Mouse (Mus musculus) liver, embryonic 13.5 days (tissue): ENCODE measurements around the gene Zc3h15. TPM values are rescaled to one million over a fixed set of nuclear protein-coding genes. Genes with fewer than 3 reads are reported as not detected.
A peak's percentile ranks its signal among the peaks of the same experiment; 100 is the strongest.
"Not testable (repeated sequence)": the region's sequence is repeated elsewhere in the genome, so short reads cannot be mapped to it uniquely, and the experiment has no call there.

Experiments used
- ATAC-seq: fragments of 200-750 bp; cut with Nextera tagmentation; 2 replicates; pipeline ENCODE4 v1.8.0; 2017; ENCODE audit warnings: low read depth, mild to moderate bottlenecking, moderate number of reproducible peaks, moderate library complexity
- DNase-seq: peaks from one replicate; pipeline ENCODE4 v3.0.0; 2022
- H3K27ac ChIP-seq: fragments of 300-500 bp; sonication (generic); 2 replicates; pipeline ENCODE4 v1.5.1; 2015; ENCODE audit warnings: moderate library complexity, mild to moderate bottlenecking, inconsistent platforms
- H3K27me3 ChIP-seq: fragments of 300-500 bp; sonication (generic); 2 replicates; pipeline ENCODE4 v1.6.1; 2015; ENCODE audit warnings: mild to moderate bottlenecking, inconsistent platforms
- H3K36me3 ChIP-seq: fragments of 300-500 bp; sonication (generic); 2 replicates; pipeline ENCODE4 v1.6.1; 2015; ENCODE audit warnings: mild to moderate bottlenecking, inconsistent platforms
- H3K4me1 ChIP-seq: fragments of 300-500 bp; sonication (generic); replicated peaks from 2 replicates; pipeline ENCODE4 v1.6.1; 2015; ENCODE audit warnings: inconsistent platforms
- H3K4me2 ChIP-seq: fragments of 300-500 bp; sonication (generic); 2 replicates; pipeline ENCODE4 v1.6.1; 2015; ENCODE audit warnings: inconsistent platforms, mild to moderate bottlenecking, moderate library complexity
- H3K4me3 ChIP-seq: fragments of 300-500 bp; sonication (generic); replicated peaks from 2 replicates; pipeline ENCODE4 v1.5.1; 2015; ENCODE audit warnings: mild to moderate bottlenecking, inconsistent platforms
- H3K9ac ChIP-seq: fragments of 300-500 bp; sonication (generic); 2 replicates; pipeline ENCODE4 v1.6.1; 2015; ENCODE audit warnings: mild to moderate bottlenecking, inconsistent platforms
- H3K9me3 ChIP-seq: fragments of 300-500 bp; sonication (generic); replicated peaks from 2 replicates; pipeline ENCODE4 v1.6.1; 2016; ENCODE audit warnings: inconsistent platforms
- WGBS: fragments of 180-500 bp; shearing (Covaris S2); methylation state at CpG from one replicate; pipeline ENCODE4 v1.1.7; 2015; ENCODE audit not compliant: insufficient replicate concordance; 5-methylcytosine and 5-hydroxymethylcytosine counted together
- polyA plus RNA-seq: library from polyadenylated mRNA; unstranded; fragments of >200 nt; fragmentation: Nextera tagmentation; extraction: Ambion mirVana; gene quantifications from 2 replicates; pipeline ENCODE4 v1.2.1, GENCODE M21; 2015

Gene Zc3h15
- polyA plus RNA-seq, 1 experiment from 2014 or later: 87.8 TPM

DNA sequence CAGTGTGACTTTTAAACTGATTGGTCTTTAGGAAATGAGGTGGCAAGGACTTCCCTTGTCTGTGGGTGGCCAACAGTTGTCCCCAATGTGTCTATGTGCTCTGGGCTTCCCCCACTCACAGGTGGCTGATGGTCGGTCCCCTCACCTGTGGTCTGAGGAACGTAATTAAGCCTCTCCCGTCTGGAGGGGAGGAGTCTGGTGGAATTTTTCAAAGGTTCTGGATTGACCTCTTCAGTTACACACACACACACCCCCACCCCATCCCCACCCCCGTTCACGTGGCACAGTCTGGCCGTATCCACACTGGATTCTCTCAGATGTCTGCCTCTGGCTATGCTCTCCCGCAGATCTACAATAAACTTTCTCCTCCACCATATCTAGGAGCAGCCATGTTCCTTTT lies 49.8 kb downstream of the Zc3h15 start:
- Histone ChIP-seq H3K27ac (no peak overlapping the region), H3K9ac (no peak overlapping the region), H3K4me1 (no peaks in the 10 kb centered on the region), H3K27me3 (no peaks in the 10 kb centered on the region), H3K9me3 (no peaks in the 10 kb centered on the region), H3K4me3 (no peak overlapping the region), H3K36me3 (no peaks in the 10 kb centered on the region), H3K4me2 (no peak overlapping the region)
- 73% methylated on average over 7 of the region's 7 CpGs for WGBS
- DNase-seq (no peak), ATAC-seq (no peak)

DNA sequence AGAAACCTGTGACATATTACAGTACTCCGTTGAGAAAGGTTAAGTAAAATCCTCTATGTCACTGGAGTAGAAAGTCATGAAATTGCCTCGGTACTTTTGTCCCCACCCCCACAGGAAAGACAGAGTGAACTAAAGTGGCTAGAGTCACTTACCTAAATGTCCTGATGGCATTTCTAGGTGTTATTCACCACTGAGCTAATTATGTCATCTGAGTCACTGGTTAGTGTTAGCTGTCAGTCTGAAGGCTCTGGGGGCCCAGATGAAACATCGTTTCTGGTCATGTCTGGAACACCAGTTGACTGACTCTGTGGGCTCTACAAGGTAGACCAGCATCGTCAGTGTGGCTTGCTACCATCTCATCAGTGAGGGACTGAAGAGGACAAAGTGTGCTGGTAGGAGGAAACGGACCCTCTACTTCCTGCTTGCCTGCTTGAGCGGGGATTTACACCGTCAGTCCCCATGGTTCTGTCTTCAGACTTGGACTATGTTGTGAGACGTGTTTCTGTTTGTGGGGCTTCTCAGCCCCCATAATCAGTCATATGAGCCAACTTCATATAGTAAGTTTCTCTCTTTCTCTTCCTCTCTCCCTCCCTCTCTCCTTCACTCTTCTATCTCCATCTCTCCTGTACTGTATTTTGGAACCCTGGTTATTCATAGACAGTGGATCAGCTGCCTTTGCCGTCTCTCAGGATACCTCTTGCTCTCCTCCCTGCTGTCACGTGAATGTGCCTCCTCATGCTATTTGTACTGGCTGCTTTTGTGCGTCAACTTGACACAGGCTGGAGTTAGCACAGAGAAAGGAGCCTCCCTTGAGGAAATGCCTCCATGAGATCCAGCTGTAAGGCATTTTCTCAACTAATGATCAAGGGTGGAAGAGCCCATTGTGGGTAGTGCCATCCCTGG lies 51.4 kb downstream of the Zc3h15 start:
- Histone ChIP-seq H3K9me3 (no peaks in the 10 kb centered on the region), H3K4me1 (no peaks in the 10 kb centered on the region), H3K27me3 (no peaks in the 10 kb centered on the region), H3K4me3 (no peak overlapping the region), H3K4me2 (no peak overlapping the region), H3K36me3 (no peaks in the 10 kb centered on the region), H3K27ac (no peak overlapping the region), H3K9ac (no peak overlapping the region)
- WGBS: 52% methylated on average over 11 of the region's 11 CpGs
- no peak for DNase-seq
- no peak for ATAC-seq

DNA sequence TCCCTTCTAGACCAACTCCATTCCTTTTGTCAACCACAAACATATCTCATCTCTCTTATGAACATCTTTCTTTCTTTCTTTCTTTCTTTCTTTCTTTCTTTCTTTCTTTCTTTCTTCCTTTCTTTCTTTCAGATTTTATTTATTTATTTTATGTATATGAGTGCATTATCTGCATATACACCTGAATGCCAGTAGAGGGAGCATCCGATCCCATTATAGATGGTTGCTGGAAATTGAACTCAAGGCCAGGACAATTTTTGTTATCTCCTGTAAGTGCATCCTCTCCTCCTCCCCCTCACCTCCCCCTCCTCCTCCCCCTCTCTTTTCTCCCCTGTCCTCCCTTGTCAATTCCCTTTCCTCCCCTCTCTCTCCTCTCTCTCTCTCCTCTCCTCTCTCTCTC lies 54.2 kb downstream of the Zc3h15 start:
- no peak overlapping the region for H3K4me2 ChIP-seq
- ATAC-seq (no peak), DNase-seq (no peak)
- no peaks in the 10 kb centered on the region for H3K9me3 ChIP-seq
- H3K9ac ChIP-seq: no peak overlapping the region
- WGBS: 23% methylated on average over 1 of the region's 1 CpGs
- no peaks in the 10 kb centered on the region for H3K36me3 ChIP-seq
- 0 out of 2 replicates have a peak, but pooled peaks cover 6% of the 10 kb centered on the region for H3K4me1 ChIP-seq
- no peak overlapping the region for H3K4me3 ChIP-seq
- H3K27me3 ChIP-seq: no peaks in the 10 kb centered on the region
- no peak overlapping the region for H3K27ac ChIP-seq

DNA sequence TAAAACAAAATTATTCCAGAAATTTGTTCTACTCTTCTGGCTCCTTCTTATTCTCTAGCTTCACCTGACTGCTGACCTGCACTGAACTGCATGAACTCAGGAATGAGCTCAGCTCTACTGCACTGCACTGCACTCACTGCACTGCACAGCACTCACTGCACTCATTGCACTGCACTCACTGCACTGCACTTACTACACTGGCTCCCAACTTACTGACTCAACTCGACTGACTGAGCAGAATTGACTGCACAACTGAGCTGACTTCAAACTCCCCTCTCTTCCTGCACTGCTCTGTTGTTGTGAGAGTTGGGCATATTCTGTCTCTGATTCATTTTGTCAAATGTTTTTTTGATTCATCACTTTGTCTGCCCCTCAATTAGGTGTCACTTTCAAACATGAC lies 55.1 kb downstream of the Zc3h15 start:
- 31% methylated on average over 1 of the region's 1 CpGs for WGBS
- no peak overlapping the region for H3K9ac ChIP-seq
- H3K9me3 ChIP-seq: no peaks in the 10 kb centered on the region
- H3K4me3 ChIP-seq: no peak overlapping the region
- H3K4me2 ChIP-seq: no peak overlapping the region
- no peak overlapping the region for H3K27ac ChIP-seq
- DNase-seq: no peak
- ATAC-seq: no peak
- H3K27me3 ChIP-seq: no peaks in the 10 kb centered on the region
- H3K36me3 ChIP-seq: no peaks in the 10 kb centered on the region
- H3K4me1 ChIP-seq: 0 out of 2 replicates have a peak, but pooled peaks cover 6% of the 10 kb centered on the region

DNA sequence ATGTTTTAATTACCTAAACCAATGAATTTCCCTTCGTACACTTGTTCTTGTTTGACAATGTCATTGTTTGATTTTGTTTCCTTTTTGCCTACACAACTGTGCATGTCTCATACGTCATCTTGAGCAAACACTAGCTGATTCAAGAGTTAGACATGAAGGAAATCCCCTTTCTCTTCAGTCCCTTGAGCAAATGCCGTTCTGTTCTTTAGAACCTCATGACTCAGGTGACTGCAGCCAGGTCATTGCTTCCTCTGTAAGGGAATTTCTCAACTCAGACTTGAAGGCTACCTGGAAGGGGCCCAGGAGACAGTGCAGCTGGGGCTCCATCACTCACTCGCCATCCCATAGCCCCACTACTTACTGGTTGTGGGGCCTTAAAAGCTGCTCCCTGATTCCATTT lies 56.4 kb downstream of the Zc3h15 start:
- Histone ChIP-seq H3K36me3 (no peaks in the 10 kb centered on the region), H3K4me1 (0 out of 2 replicates have a peak, but pooled peaks cover 6% of the 10 kb centered on the region), H3K9me3 (no peaks in the 10 kb centered on the region), H3K9ac (no peak overlapping the region), H3K4me3 (no peak overlapping the region), H3K27me3 (no peaks in the 10 kb centered on the region), H3K4me2 (no peak overlapping the region), H3K27ac (no peak overlapping the region)
- no peak for DNase-seq
- WGBS: 54% methylated on average over 4 of the region's 4 CpGs
- ATAC-seq: no peak

GRCm38 (mm10) chr2:83702411-83702810 lies 58.2 kb downstream of the Zc3h15 start:
- H3K27ac ChIP-seq: no peak overlapping the region
- H3K9ac ChIP-seq: no peak overlapping the region
- no peak overlapping the region for H3K4me3 ChIP-seq
- peaks cover 12% of the 10 kb centered on the region; the same call in 1 of the 2 replicates for H3K4me1 ChIP-seq
- 75% methylated on average over 7 of the region's 7 CpGs for WGBS
- H3K4me2 ChIP-seq: no peak overlapping the region
- no peaks in the 10 kb centered on the region for H3K36me3 ChIP-seq
- no peaks in the 10 kb centered on the region for H3K9me3 ChIP-seq
- DNase-seq (no peak), ATAC-seq (no peak)
- H3K27me3 ChIP-seq: no peaks in the 10 kb centered on the region

GRCm38 (mm10) chr2:83705580-83706158 lies 61.4 kb downstream of the Zc3h15 start:
- H3K9ac ChIP-seq: no peak overlapping the region
- no peaks in the 10 kb centered on the region for H3K36me3 ChIP-seq
- no peaks in the 10 kb centered on the region for H3K9me3 ChIP-seq
- no peak overlapping the region for H3K4me3 ChIP-seq
- H3K4me1 ChIP-seq: peaks cover 15% of the 10 kb centered on the region; the same call in 1 of the 2 replicates
- no peak for DNase-seq
- WGBS: 27% methylated on average over 9 of the region's 9 CpGs
- no peaks in the 10 kb centered on the region for H3K27me3 ChIP-seq
- ATAC-seq: no peak
- no peak overlapping the region for H3K27ac ChIP-seq
- no peak overlapping the region for H3K4me2 ChIP-seq

- Histone ChIP-seq H3K27ac (no peak overlapping the region), H3K9me3 (no peaks in the 10 kb centered on the region), H3K4me3 (no peak overlapping the region), H3K9ac (no peak overlapping the region), H3K4me2 (no peak overlapping the region), H3K27me3 (no peaks in the 10 kb centered on the region), H3K36me3 (no peaks in the 10 kb centered on the region), H3K4me1 (peaks cover 9% of the 10 kb centered on the region; the same call in 1 of the 2 replicates)
- ATAC-seq (peak; percentile 53), DNase-seq (no peak)
- 49% methylated on average over 11 of the region's 11 CpGs for WGBS
These were observed 65.8 kb downstream of the Zc3h15 start for GRCm38 (mm10) chr2:83709896-83710524.

DNA sequence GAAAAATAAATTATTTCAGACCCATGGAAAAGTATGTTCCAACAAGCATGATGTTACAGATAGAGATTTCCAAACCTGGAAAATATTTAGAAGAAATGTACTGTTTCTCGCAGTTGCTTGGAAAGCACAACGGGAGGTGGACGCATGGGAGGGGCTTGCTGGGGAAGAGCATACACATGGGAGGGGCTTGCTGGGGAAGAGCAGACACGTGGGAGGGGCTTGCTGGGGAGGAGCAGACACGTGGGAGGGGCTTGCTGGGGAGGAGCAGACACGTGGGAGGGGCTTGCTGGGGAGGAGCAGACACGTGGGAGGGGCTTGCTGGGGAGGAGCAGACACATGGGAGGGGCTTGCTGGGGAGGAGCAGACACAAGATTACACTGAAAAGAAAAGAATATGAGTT lies 69.0 kb downstream of the Zc3h15 start:
- not testable (repeated sequence) for H3K36me3 ChIP-seq, H3K27ac ChIP-seq, H3K4me1 ChIP-seq, ATAC-seq, H3K4me2 ChIP-seq, DNase-seq, H3K27me3 ChIP-seq, H3K9me3 ChIP-seq, H3K4me3 ChIP-seq, H3K9ac ChIP-seq
- WGBS: 58% methylated on average over 7 of the region's 7 CpGs

- no peak overlapping the region for H3K4me3 ChIP-seq
- H3K4me2 ChIP-seq: no peak overlapping the region
- WGBS: 72% methylated on average over 5 of the region's 5 CpGs
- H3K4me1 ChIP-seq: 0 out of 2 replicates have a peak, but pooled peaks cover 3% of the 10 kb centered on the region
- no peaks in the 10 kb centered on the region for H3K36me3 ChIP-seq
- no peak overlapping the region for H3K9ac ChIP-seq
- H3K9me3 ChIP-seq: no peaks in the 10 kb centered on the region
- ATAC-seq: no peak
- H3K27ac ChIP-seq: no peak overlapping the region
- no peaks in the 10 kb centered on the region for H3K27me3 ChIP-seq
- DNase-seq: no peak
These were observed 69.7 kb downstream of the Zc3h15 start for GRCm38 (mm10) chr2:83713946-83714345.
